Mouse (Mus musculus) kidney, postnatal 0 days (tissue): ENCODE results near the gene Ptgir. TPM values are rescaled to one million over a fixed set of nuclear protein-coding genes. Genes with fewer than 3 reads are reported as not detected.
A peak's percentile ranks its signal among the peaks of the same experiment; 100 is the strongest.

Experiments used
- ATAC-seq: fragments of 200-750 bp; cut with Nextera tagmentation; replicated peaks from 2 replicates; pipeline ENCODE4 v1.8.0; 2017; ENCODE audit warnings: low read depth, moderate number of reproducible peaks, moderate TSS enrichment, moderate library complexity; ENCODE audit not compliant: low FRiP score
- DNase-seq: peaks from one replicate; pipeline ENCODE4 v3.0.0-alpha.2; 2016; ENCODE audit warnings: low spot score
- H3K27ac ChIP-seq: fragments of 300-500 bp; sonication (generic); 2 replicates; pipeline ENCODE4 v1.5.1; 2014; ENCODE audit warnings: mild to moderate bottlenecking
- H3K27me3 ChIP-seq: fragments of 300-500 bp; sonication (generic); 2 replicates; pipeline ENCODE4 v1.6.1; 2014; ENCODE audit warnings: low read length, mixed read lengths; ENCODE audit not compliant: insufficient read depth
- H3K36me3 ChIP-seq: fragments of 300-500 bp; sonication (generic); 2 replicates; pipeline ENCODE4 v1.6.1; 2014; ENCODE audit warnings: low read length, mixed read lengths; ENCODE audit not compliant: insufficient read depth
- H3K4me1 ChIP-seq: fragments of 300-500 bp; sonication (generic); replicated peaks from 2 replicates; pipeline ENCODE4 v1.6.1; 2014; ENCODE audit warnings: antibody characterized with exemption, low read length, mixed read lengths; ENCODE audit not compliant: insufficient read depth
- H3K4me2 ChIP-seq: fragments of 300-500 bp; sonication (generic); 2 replicates; pipeline ENCODE4 v1.6.1; 2014; ENCODE audit warnings: mild to moderate bottlenecking, low read length, moderate library complexity, mixed read lengths
- H3K4me3 ChIP-seq: fragments of 300-500 bp; sonication (generic); replicated peaks from 2 replicates; pipeline ENCODE4 v1.5.1; 2014; ENCODE audit warnings: low read depth, low read length
- H3K9ac ChIP-seq: fragments of 300-500 bp; sonication (generic); 2 replicates; pipeline ENCODE4 v1.6.1; 2014; ENCODE audit warnings: low read depth, low read length
- H3K9me3 ChIP-seq: fragments of 300-500 bp; sonication (generic); replicated peaks from 2 replicates; pipeline ENCODE4 v1.6.1; 2016; ENCODE audit warnings: low read length, inconsistent platforms, mixed read lengths
- CTCF ChIP-seq: IDR thresholded peaks from 2 replicates; pipeline ENCODE4 v1.5.1; 2016; ENCODE audit warnings: antibody characterized with exemption, low read depth, mild to moderate bottlenecking, moderate library complexity
- WGBS: fragments of 180-500 bp; shearing (Covaris S2); extraction: QIAGEN DNeasy Blood & Tissue Kit; methylation state at CpG from one replicate; pipeline ENCODE4 v1.1.7; 2014; 5-methylcytosine and 5-hydroxymethylcytosine counted together
- polyA plus RNA-seq: library from polyadenylated mRNA; unstranded; fragments of >200 nt; fragmentation: Nextera tagmentation; extraction: Ambion mirVana; gene quantifications from 2 replicates; pipeline ENCODE4 v1.2.1, GENCODE M21; 2015

The Ptgir gene
- polyA plus RNA-seq, 1 experiment from 2014 or later, result 2.3 TPM

GRCm38 (mm10) chr7:16872478-16872877 is 33.8 kb upstream of the Ptgir start:
- TF ChIP-seq CTCF, result no peak
- H3K27ac ChIP-seq, result no peak overlapping the region
- H3K9me3 ChIP-seq, result no peaks in the 10 kb centered on the region
- no peak overlapping the region for H3K4me3 ChIP-seq
- WGBS, result 87% methylated on average over 9 of the region's 9 CpGs
- DNase-seq (no peak), ATAC-seq (no peak)
- no peaks in the 10 kb centered on the region for H3K27me3 ChIP-seq
- H3K36me3 ChIP-seq, result no peaks in the 10 kb centered on the region
- 0 out of 2 replicates have a peak, but pooled peaks cover 5% of the 10 kb centered on the region for H3K4me1 ChIP-seq
- no peak overlapping the region for H3K9ac ChIP-seq
- no peak overlapping the region for H3K4me2 ChIP-seq

- H3K36me3 ChIP-seq, result no peaks in the 10 kb centered on the region
- no peaks in the 10 kb centered on the region for H3K27me3 ChIP-seq
- no peak for TF ChIP-seq CTCF
- no peak overlapping the region for H3K4me3 ChIP-seq
- H3K4me2 ChIP-seq, result no peak overlapping the region
- 95% methylated on average over 4 of the region's 4 CpGs for WGBS
- H3K4me1 ChIP-seq, result 0 out of 2 replicates have a peak, but pooled peaks cover 5% of the 10 kb centered on the region
- ATAC-seq (no peak), DNase-seq (no peak)
- no peaks in the 10 kb centered on the region for H3K9me3 ChIP-seq
- no peak overlapping the region for H3K9ac ChIP-seq
- H3K27ac ChIP-seq, result no peak overlapping the region
These were observed 32.9 kb upstream of the Ptgir start for GRCm38 (mm10) chr7:16873392-16873791.

- Histone ChIP-seq H3K4me2 (peak overlapping the region; percentile 47), H3K36me3 (no peaks in the 10 kb centered on the region), H3K4me1 (0 out of 2 replicates have a peak, but pooled peaks cover 5% of the 10 kb centered on the region), H3K9me3 (no peaks in the 10 kb centered on the region), H3K4me3 (peak overlapping the region; percentile 16), H3K27me3 (no peaks in the 10 kb centered on the region), H3K9ac (no peak overlapping the region; the same call in 1 of the 2 replicates), H3K27ac (peak overlapping the region; percentile 85)
- ATAC-seq (no peak), DNase-seq (peak; percentile 91)
- 3% methylated on average over 17 of the region's 17 CpGs for WGBS
- peak; percentile 93 for TF ChIP-seq CTCF
These were observed 32.1 kb upstream of the Ptgir start for GRCm38 (mm10) chr7:16874190-16874589.

- ATAC-seq (peak; percentile 98), DNase-seq (peak; percentile 100)
- peak overlapping the region; percentile 85 for H3K27ac ChIP-seq
- no peaks in the 10 kb centered on the region for H3K9me3 ChIP-seq
- 0 out of 2 replicates have a peak, but pooled peaks cover 5% of the 10 kb centered on the region for H3K4me1 ChIP-seq
- H3K9ac ChIP-seq, result peak overlapping the region; percentile 72; the same call in 1 of the 2 replicates
- no peaks in the 10 kb centered on the region for H3K27me3 ChIP-seq
- peak; percentile 70 for TF ChIP-seq CTCF
- WGBS, result under 1% methylated on average over 33 of the region's 33 CpGs
- H3K4me3 ChIP-seq, result peak overlapping the region; percentile 64
- H3K36me3 ChIP-seq, result no peaks in the 10 kb centered on the region
- H3K4me2 ChIP-seq, result peak overlapping the region; percentile 83
These were observed 31.5 kb upstream of the Ptgir start for GRCm38 (mm10) chr7:16874756-16875309.

DNA sequence AGATGAGACGGTGACA is 31.2 kb upstream of the Ptgir start, which contains the start of gene Dact3:
Gene Dact3, plus strand, starts transcription at position 8 of the 16 bp plus-strand sequence.
- no peaks in the 10 kb centered on the region for H3K9me3 ChIP-seq
- no peaks in the 10 kb centered on the region for H3K36me3 ChIP-seq
- H3K4me2 ChIP-seq, result peak within 1 kb of the TSS; percentile 83
- no peak for ATAC-seq
- peak within 1 kb of the TSS; percentile 64 for H3K4me3 ChIP-seq
- peaks cover 6% of the 10 kb centered on the region for H3K4me1 ChIP-seq
- peak within 1 kb of the TSS; percentile 72 for H3K9ac ChIP-seq
- 0% methylated on average over 1 of the region's 1 CpGs for WGBS
- H3K27ac ChIP-seq, result peak within 1 kb of the TSS; percentile 85
- DNase-seq, result no peak
- H3K27me3 ChIP-seq, result no peaks in the 10 kb centered on the region
- TF ChIP-seq CTCF, result no peak

DNA sequence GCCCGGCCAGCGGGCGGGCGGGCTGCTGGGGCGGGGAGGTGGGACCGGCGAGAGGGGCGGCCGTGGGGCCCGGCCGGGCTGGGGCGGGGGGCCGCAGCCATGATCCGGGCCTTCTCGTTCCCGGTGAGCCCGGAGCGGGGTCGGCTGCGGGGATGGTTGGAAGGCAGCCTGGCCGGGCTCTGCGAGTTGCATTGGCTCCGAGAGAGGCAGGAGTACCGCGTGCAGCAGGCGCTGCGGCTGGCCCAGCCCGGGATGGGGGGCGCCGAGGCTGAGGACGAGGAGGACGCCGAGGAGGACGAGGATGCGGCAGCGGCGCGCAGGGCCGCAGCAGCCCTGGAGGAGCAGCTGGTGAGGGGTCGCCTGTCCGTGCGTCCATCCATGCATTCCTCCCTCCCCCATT is 31.0 kb upstream of the Ptgir start:
- Histone ChIP-seq H3K9ac (peak overlapping the region; percentile 72), H3K36me3 (no peaks in the 10 kb centered on the region), H3K4me2 (peak overlapping the region; percentile 83), H3K4me1 (peaks cover 8% of the 10 kb centered on the region), H3K27ac (peak overlapping the region; percentile 60), H3K4me3 (peak overlapping the region; percentile 64), H3K9me3 (no peaks in the 10 kb centered on the region), H3K27me3 (no peaks in the 10 kb centered on the region)
- no peak for ATAC-seq
- WGBS, result under 1% methylated on average over 29 of the region's 42 CpGs
- no peak for DNase-seq
- no peak for TF ChIP-seq CTCF

DNA sequence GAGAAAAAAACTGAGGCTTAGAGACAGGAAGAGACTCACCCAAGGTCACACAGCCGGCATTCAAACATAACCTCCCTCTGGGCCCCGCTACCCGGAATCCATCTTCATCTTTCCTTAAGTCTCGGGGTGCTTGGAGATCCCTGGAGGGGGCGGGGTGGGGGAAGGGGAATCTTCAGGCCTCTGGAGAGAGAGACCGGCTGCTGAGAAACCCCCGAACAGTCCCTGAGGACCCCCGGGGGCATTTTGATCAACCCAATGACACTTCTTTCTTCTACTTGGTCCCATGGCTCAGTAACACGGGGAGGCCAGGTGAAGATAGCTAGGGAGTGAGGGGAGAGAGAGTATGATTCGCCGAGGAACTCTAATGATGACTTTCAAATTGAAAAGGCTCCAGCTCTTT is 30.3 kb upstream of the Ptgir start:
- Histone ChIP-seq H3K4me2 (peak overlapping the region; percentile 83), H3K4me1 (peaks cover 11% of the 10 kb centered on the region), H3K27me3 (no peaks in the 10 kb centered on the region), H3K9ac (peak overlapping the region; percentile 72), H3K36me3 (no peaks in the 10 kb centered on the region), H3K9me3 (no peaks in the 10 kb centered on the region), H3K27ac (0 out of 2 replicates have a peak overlapping the region, but pooled peaks have one; percentile 36), H3K4me3 (peak overlapping the region; percentile 64)
- DNase-seq (no peak), ATAC-seq (no peak)
- 5% methylated on average over 11 of the region's 11 CpGs for WGBS
- TF ChIP-seq CTCF, result no peak
